Mouse (Mus musculus) small intestine, adult 2 months (tissue): Measurements from ENCODE around the gene Hand1. TPM values are rescaled to one million over a fixed set of nuclear protein-coding genes. Genes with fewer than 3 reads are reported as not detected.

Experiments
- H3K27ac ChIP-seq: fragments of 200-500 bp; 2 replicates; pipeline ENCODE4 v1.5.1; 2012; ENCODE audit warnings: low read depth, low read length, control low read depth, inconsistent platforms; ENCODE audit not compliant: insufficient read depth
- H3K27me3 ChIP-seq: fragments of 200-500 bp; 2 replicates; pipeline ENCODE4 v1.6.1; 2012; ENCODE audit warnings: mild to moderate bottlenecking, moderate library complexity, low read length, inconsistent platforms; ENCODE audit not compliant: control insufficient read depth, insufficient read depth
- H3K36me3 ChIP-seq: fragments of 200-500 bp; 2 replicates; pipeline ENCODE4 v1.6.1; 2012; ENCODE audit warnings: mild to moderate bottlenecking, low read length, control low read depth, inconsistent platforms; ENCODE audit not compliant: control insufficient read depth, insufficient read depth
- H3K4me1 ChIP-seq: fragments of 200-500 bp; 2 replicates; pipeline ENCODE4 v1.6.1; 2012; ENCODE audit warnings: low read length, inconsistent platforms, mixed read lengths; ENCODE audit not compliant: control insufficient read depth, insufficient read depth, insufficient read length
- H3K4me3 ChIP-seq: fragments of 200-500 bp; 2 replicates; pipeline ENCODE4 v1.5.1; 2012; ENCODE audit warnings: low read depth, mild to moderate bottlenecking, control low read depth, inconsistent platforms, low read length, moderate library complexity
- CTCF ChIP-seq: fragments of 200-500 bp; IDR thresholded peaks from 2 replicates; pipeline ENCODE4 v1.5.1; 2012; ENCODE audit warnings: low read depth, mild to moderate bottlenecking, control low read depth, inconsistent platforms, low read length, moderate library complexity, mixed read lengths; ENCODE audit not compliant: insufficient replicate concordance, insufficient read length; ENCODE audit errors: extremely low read depth
- POLR2A ChIP-seq: fragments of 200-500 bp; IDR thresholded peaks from 2 replicates; pipeline ENCODE4 v1.6.1; 2012; ENCODE audit warnings: low read depth, mild to moderate bottlenecking, control low read depth, inconsistent platforms, low read length, moderate library complexity
- WGBS: fragments of 180-500 bp; shearing (Covaris S2); methylation state at CpG from one replicate; pipeline ENCODE4 v1.1.7; 2018; 5-methylcytosine and 5-hydroxymethylcytosine counted together
- polyA plus RNA-seq: library from polyadenylated mRNA; depleted of rRNA; stranded (reverse); fragments of >200 nt; gene quantifications from 2 replicates; pipeline ENCODE4 v1.2.3, GENCODE M21; 2012; rRNA removed

Hand1 gene
- 4.6 and 10.1 TPM in 2 replicates for polyA plus RNA-seq

DNA sequence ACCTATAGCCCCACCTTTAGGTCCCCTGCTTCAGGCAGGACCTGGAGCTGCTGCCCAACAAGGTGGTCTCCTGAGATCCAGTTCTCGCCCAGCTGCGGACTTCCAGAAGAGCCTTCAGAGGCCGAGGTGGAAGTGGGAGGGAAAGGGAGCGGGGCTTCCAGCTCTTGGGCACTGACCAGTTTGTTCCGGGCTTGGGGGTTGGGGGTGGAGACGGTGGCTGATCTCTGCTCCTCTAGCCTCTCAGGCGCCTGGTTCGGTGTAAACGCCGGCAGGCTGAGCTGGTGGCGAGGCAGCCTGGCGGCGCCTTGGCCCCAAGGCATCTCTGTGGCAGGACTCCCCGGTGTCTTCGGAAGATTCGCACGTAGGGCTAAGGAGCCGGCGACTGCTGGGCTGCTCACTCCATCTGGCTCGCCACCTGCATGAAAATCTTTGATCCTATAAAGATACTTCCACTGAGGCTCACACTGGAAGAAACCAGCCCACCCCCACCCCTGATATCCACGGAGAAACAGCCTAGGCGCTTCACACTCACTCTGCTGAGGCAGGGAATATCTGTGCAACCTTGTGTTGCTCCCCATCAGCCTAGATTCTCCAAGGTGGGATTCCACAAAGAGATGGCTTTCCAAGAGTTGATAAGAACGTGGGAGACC is at the start of gene Hand1:
Gene Hand1, minus strand, starts transcription at position 267 of the 650 bp plus-strand sequence.
- 39% methylated on average over 23 of the region's 23 CpGs for WGBS
- H3K27me3 ChIP-seq, result peaks cover 67% of the 10 kb centered on the region
- H3K4me1 ChIP-seq, result peaks cover 6% of the 10 kb centered on the region
- no peaks in the 10 kb centered on the region for H3K36me3 ChIP-seq
- peak within 1 kb of the TSS; percentile 29 for H3K4me3 ChIP-seq
- TF ChIP-seq CTCF (no peak), POLR2A (no peak)
- H3K27ac ChIP-seq, result peak within 1 kb of the TSS; percentile 15; the same call in 1 of the 2 replicates

DNA sequence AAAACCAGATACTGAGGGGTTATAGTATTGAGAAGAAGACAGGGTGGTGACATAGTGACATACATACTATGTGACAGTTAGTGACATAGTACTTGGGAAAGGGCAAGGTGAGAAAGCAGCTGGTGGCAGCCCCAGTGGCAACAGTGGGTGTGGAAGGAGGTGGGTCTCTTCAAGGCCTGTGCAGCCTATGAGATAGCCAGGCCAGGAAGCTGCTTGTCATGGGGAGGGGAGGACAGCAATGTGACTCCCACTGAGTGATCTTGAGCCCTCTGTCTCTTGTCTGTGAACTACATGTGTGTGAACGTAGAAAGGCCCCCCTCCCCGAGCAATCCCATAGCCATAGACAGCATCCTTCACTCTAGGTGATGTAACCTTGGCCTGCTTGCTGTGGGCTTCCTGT is 43.5 kb upstream of the Hand1 start:
- H3K27ac ChIP-seq, result no peak overlapping the region
- WGBS, result 89% methylated on average over 2 of the region's 2 CpGs
- H3K4me3 ChIP-seq, result no peak overlapping the region
- H3K27me3 ChIP-seq, result no peaks in the 10 kb centered on the region
- no peak for TF ChIP-seq CTCF
- no peak for TF ChIP-seq POLR2A
- no peaks in the 10 kb centered on the region for H3K4me1 ChIP-seq
- H3K36me3 ChIP-seq, result no peaks in the 10 kb centered on the region

DNA sequence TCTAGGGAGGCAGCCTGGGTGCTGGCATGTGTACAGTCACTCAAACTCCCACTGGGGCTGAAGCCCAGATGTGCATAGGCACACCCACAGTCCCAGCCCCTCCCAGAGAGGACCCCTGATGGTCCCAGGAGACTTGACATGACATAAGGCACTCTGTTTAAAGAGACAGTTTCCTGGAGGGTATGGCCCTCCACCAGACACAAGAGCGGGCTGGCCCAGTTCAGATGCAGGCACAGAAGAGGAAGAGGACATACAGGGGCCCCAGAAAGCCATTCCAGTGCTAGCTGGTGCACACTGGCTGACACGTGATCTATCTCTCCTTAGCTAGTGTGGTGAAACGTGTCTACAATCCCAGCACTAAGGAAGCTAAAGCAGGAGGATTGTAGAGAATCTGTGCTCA is 40.4 kb upstream of the Hand1 start:
- Histone ChIP-seq H3K27me3 (no peaks in the 10 kb centered on the region), H3K27ac (no peak overlapping the region), H3K4me1 (no peaks in the 10 kb centered on the region), H3K36me3 (no peaks in the 10 kb centered on the region), H3K4me3 (no peak overlapping the region)
- 53% methylated on average over 3 of the region's 3 CpGs for WGBS
- TF ChIP-seq POLR2A (no peak), CTCF (no peak)

DNA sequence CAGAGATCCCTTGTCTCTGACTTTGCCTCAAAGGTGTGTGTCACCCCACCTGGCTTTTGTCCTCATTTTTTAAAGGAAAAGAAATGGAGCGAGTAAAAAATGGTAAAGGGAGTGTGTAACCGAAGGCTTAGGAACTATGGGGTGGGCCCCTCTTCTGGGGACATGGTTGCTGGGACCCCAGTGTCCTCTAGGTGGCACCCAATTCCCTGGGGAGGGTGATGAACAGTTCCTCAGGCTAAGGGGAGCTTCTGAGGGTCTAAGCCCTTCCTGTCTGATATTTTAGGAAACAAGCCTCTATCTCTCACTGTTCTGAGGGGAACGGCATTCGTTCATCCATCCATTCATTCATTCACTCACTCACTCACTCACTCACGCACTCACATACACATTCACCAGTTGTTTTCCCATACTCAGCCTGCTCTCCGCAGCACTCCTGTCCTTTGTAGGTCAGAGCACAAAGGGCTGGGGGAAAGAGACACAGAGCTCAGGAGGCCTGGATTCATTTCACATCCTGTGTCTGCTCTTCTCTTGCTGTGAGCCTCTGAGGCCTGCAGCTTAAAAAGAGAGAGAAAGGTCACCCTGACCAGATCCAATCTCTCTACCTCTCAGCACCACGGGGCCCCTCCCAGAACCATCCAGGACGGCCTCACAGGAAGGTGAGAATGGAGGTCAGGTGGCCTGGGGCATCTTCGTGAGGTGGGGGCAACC is 36.3 kb upstream of the Hand1 start:
- TF ChIP-seq CTCF (peak; percentile 29; the same call in 1 of the 2 replicates), POLR2A (no peak)
- H3K27me3 ChIP-seq, result no peaks in the 10 kb centered on the region
- H3K4me1 ChIP-seq, result no peaks in the 10 kb centered on the region
- H3K27ac ChIP-seq, result no peak overlapping the region
- WGBS, result 60% methylated on average over 9 of the region's 9 CpGs
- H3K4me3 ChIP-seq, result no peak overlapping the region
- no peaks in the 10 kb centered on the region for H3K36me3 ChIP-seq

DNA sequence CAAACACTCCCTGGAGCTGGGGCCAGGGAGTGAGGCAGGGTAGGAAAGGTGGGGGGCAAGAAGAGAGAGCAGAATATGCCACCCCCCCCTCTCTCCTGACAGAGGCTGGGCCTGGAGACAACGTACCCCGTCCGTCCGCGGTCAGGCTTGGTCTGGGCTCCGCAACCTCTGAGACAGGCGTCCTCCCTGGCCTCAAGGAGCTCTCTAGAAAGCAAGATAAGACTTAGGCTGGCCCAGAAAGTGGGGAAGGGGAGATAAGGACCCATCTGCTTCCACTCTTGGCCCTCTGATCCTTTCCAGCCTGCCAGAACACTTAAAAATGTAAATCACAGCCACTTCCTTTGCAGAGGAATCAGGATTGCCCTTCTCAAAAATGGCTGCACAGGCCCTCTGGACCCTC is 33.8 kb upstream of the Hand1 start:
- Histone ChIP-seq H3K27ac (no peak overlapping the region), H3K4me1 (no peaks in the 10 kb centered on the region), H3K4me3 (no peak overlapping the region), H3K27me3 (no peaks in the 10 kb centered on the region), H3K36me3 (no peaks in the 10 kb centered on the region)
- TF ChIP-seq CTCF (no peak), POLR2A (no peak)
- WGBS, result 56% methylated on average over 7 of the region's 7 CpGs

DNA sequence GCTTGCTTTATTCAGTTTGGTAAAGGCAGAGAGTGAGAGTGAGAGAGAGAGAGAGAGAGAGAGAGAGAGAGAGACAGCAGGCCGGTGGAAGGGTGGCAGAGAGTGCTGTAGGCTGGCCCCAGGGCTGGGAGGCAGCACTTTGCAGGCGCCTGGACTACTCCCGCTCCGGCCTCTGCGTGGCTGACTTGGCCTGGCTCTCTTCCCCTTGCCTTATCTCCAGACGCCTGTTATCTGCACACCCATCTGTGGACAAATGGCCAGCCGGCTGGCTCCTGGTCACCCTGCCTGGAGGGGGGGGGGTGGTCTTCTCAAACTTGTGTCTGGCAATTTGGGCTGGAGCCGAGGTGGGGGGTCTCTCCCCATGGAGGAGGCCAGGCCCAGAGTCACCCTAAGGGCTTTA is 32.0 kb upstream of the Hand1 start:
- no peak overlapping the region for H3K4me3 ChIP-seq
- TF ChIP-seq POLR2A (no peak), CTCF (no peak)
- WGBS, result 30% methylated on average over 8 of the region's 8 CpGs
- H3K36me3 ChIP-seq, result no peaks in the 10 kb centered on the region
- H3K27ac ChIP-seq, result no peak overlapping the region
- no peaks in the 10 kb centered on the region for H3K4me1 ChIP-seq
- H3K27me3 ChIP-seq, result no peaks in the 10 kb centered on the region

DNA sequence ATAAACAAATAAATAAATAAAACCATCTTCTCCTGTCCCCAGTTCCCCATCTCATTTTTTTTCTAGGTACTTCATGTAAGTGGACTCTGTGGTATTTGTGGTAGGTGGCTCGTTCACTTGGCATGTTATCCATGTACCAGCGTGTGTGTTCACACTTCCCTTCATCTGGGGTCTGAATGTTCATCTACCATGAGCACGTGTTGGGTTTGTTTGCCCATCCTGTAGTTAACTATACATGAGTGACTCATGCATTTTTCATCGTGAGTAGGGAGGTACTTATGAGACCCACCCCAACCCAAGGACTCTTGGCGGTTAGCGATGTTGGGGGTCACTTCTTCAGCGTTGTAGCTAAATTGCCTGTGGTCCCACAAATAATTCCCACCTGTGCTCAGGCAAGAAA is 29.5 kb upstream of the Hand1 start:
- WGBS, result 71% methylated on average over 7 of the region's 7 CpGs
- no peak overlapping the region for H3K4me3 ChIP-seq
- H3K36me3 ChIP-seq, result no peaks in the 10 kb centered on the region
- no peak overlapping the region for H3K27ac ChIP-seq
- TF ChIP-seq POLR2A (no peak), CTCF (no peak)
- H3K4me1 ChIP-seq, result no peaks in the 10 kb centered on the region
- no peaks in the 10 kb centered on the region; the same call in 1 of the 2 replicates for H3K27me3 ChIP-seq
